Comparison of ENCODE assay signal across 8 mouse cellular contexts in the genomic region with DNA sequence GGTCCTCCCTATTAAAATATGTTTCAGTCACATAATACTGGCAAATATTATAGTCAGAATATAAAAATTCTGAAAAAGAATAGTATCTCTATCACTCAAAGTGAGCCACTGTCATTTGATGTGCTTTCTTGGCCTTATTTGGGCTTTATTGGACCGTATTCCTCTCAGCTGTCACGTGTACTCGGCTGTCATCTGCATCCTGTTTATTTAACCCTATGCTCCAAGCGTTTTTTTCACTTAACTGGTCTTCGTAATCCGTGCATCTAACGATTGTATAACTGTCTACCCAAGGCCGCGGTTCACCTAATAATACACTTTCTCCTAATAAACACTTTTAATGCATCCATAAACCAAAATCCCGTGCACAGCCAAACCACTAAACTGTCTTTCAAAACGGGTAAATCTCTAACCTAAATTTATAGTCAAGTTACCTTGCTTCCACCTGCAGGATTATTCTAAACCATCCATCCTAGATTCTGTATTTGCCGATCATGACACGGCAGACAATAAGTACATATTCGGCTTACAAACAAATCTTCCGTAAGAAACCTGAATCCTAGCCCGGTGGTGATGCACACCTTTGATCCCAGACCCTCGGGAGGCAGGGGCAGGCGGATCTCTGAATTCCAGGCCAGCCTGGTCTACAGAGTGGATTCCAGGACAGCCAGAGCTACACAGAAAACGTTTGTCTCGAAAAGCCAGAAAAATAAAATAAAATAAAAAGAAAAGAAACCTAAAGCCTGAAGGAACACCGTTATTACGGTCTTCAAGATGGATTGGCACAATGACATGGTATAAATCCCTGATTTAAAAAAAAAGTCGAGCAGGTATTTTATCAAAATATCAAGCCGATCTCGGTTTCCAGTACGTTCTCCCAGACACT. TPM values are rescaled to one million over a fixed set of nuclear protein-coding genes. Genes with fewer than 3 reads are reported as not detected.
DNase-seq lines count a peak whose midpoint lies in the region; ATAC-seq and TF ChIP-seq lines count a peak whose summit lies in the region.

No protein-coding gene starts in this region.

- peak overlapping the region; percentile 56 for H3K4me2 ChIP-seq in hindbrain, embryonic 11.5 days (replicated peaks; ENCODE audit: low read depth, low read length)
- H3K4me2 ChIP-seq in liver, embryonic 16.5 days (ENCODE audit: low read depth, low read length) = peak overlapping the region; percentile 80

- no peaks in the 10 kb centered on the region for H3K36me3 ChIP-seq in hindbrain, embryonic 11.5 days (ENCODE audit: control insufficient read depth, insufficient read depth, low read length)
- no peaks in the 10 kb centered on the region for H3K36me3 ChIP-seq in liver, embryonic 16.5 days (ENCODE audit: control insufficient read depth, insufficient read depth)

- 47% methylated on average over 26 of the region's 26 CpGs for whole genome bisulfite sequencing in hindbrain, embryonic 11.5 days
- 21% methylated on average over 26 of the region's 26 CpGs for whole genome bisulfite sequencing in liver, embryonic 16.5 days (ENCODE audit: insufficient replicate concordance)

- intact Hi-C loops in gastrocnemius, adult 2 months (cut with DNase I) = no loop called here
- intact Hi-C loops in gastrocnemius, postnatal 36 days (cut with DNase I) = no loop called here

- no peaks in the 10 kb centered on the region for H3K27me3 ChIP-seq in hindbrain, embryonic 11.5 days (ENCODE audit: control insufficient read depth, insufficient read depth, low read length)
- no peaks in the 10 kb centered on the region for H3K27me3 ChIP-seq in liver, embryonic 16.5 days (ENCODE audit: control insufficient read depth, insufficient read depth, low read depth, low read length)

- ATAC-seq in hindbrain, embryonic 11.5 days (ENCODE audit: low FRiP score) = no peak
- no peak for ATAC-seq in liver, embryonic 16.5 days (ENCODE audit: low read depth)
- ATAC-seq in granulocyte monocyte progenitor cell, adult 5-6 weeks (replicated peaks; ENCODE audit: poor library complexity, severe bottlenecking) = no peak

- peak overlapping the region; percentile 91 for H3K27ac ChIP-seq in gastrocnemius, adult 2 months
- peak overlapping the region; percentile 92 for H3K27ac ChIP-seq in hindbrain, embryonic 11.5 days (ENCODE audit: low read depth, low read length)
- no peak overlapping the region; the same call in 1 of the 2 replicates for H3K27ac ChIP-seq in liver, embryonic 16.5 days (ENCODE audit: low read length)

- peak overlapping the region; percentile 90 for H3K4me3 ChIP-seq in gastrocnemius, adult 2 months
- peak overlapping the region; percentile 67 for H3K4me3 ChIP-seq in hindbrain, embryonic 11.5 days (ENCODE audit: low read depth, low read length)
- H3K4me3 ChIP-seq in liver, embryonic 16.5 days (ENCODE audit: low read depth, low read length) = peak overlapping the region; percentile 88

- H3K9me3 ChIP-seq in hindbrain, embryonic 11.5 days (ENCODE audit: control insufficient read depth, low read length) = no peaks in the 10 kb centered on the region
- H3K9me3 ChIP-seq in liver, embryonic 16.5 days (replicated peaks; ENCODE audit: control insufficient read depth, low read length) = no peaks in the 10 kb centered on the region

- peak overlapping the region; percentile 76 for H3K9ac ChIP-seq in hindbrain, embryonic 11.5 days (ENCODE audit: low read depth, low read length)
- H3K9ac ChIP-seq in liver, embryonic 16.5 days (ENCODE audit: low read depth, low read length) = peak overlapping the region; percentile 95

- no peak for TF ChIP-seq CTCF in gastrocnemius, adult 2 months (IDR thresholded peaks at IDR 0.05)

- H3K4me1 ChIP-seq in hindbrain, embryonic 11.5 days (replicated peaks; ENCODE audit: control insufficient read depth, insufficient read depth, low read length) = no peaks in the 10 kb centered on the region
- H3K4me1 ChIP-seq in liver, embryonic 16.5 days (ENCODE audit: control insufficient read depth, low read depth, low read length) = peaks cover 14% of the 10 kb centered on the region

- no peak for DNase-seq in gastrocnemius, adult 2 months
- no peak for DNase-seq in gastrocnemius, postnatal 36 days
- peak; percentile 50 for DNase-seq in brain, adult 2 months (ENCODE audit: low read depth, low spot score)
- peak; percentile 14 for DNase-seq in hindbrain, embryonic 11.5 days (ENCODE audit: low spot score)
- peak; percentile 22 for DNase-seq in skeletal muscle tissue, adult 2 months (ENCODE audit: low read depth, low spot score)
- no peak for DNase-seq in urinary bladder, postnatal 4 days (ENCODE audit: low spot score in 2 of 2)

RNA-seq across cellular contexts. Expression of gene Ate1, which starts 1.7 kb away (rescaled TPM):
- 10 to 100 TPM; 36.0 to 36.6 TPM for total RNA-seq in gastrocnemius, adult 2 months (2021)
- 10 to 100 TPM; 29.9 to 31.5 TPM for total RNA-seq in gastrocnemius, postnatal 36 days (2021)
- 53.0 and 76.1 TPM in 2 replicates for polyA plus RNA-seq in hindbrain, embryonic 11.5 days (2014; fragmentation: Nextera tagmentation; extraction: Ambion mirVana)
- 19.2 and 19.4 TPM in 2 replicates for polyA plus RNA-seq in liver, embryonic 16.5 days (2015; fragmentation: Nextera tagmentation; extraction: Ambion mirVana)
- total RNA-seq in granulocyte monocyte progenitor cell, adult 5-6 weeks (2014; fragmentation: Nextera tagmentation) = 13.2 and 41.4 TPM in 2 replicates
- 46.0 and 64.1 TPM in 2 replicates for total RNA-seq in granulocyte monocyte progenitor cell, adult 5-6 weeks (2017)

RNA-seq across cellular contexts. Expression of gene Nsmce4a, which starts 54.5 kb away (rescaled TPM):
- total RNA-seq in gastrocnemius, adult 2 months (2021) = 10 to 100 TPM; 28.6 to 33.8 TPM
- total RNA-seq in gastrocnemius, postnatal 36 days (2021) = 10 to 100 TPM; 24.8 to 27.0 TPM
- polyA plus RNA-seq in hindbrain, embryonic 11.5 days (2014; fragmentation: Nextera tagmentation; extraction: Ambion mirVana) = 197 and 198 TPM in 2 replicates
- polyA plus RNA-seq in liver, embryonic 16.5 days (2015; fragmentation: Nextera tagmentation; extraction: Ambion mirVana) = 71.7 and 77.4 TPM in 2 replicates
- 121 and 125 TPM in 2 replicates for total RNA-seq in granulocyte monocyte progenitor cell, adult 5-6 weeks (2014; fragmentation: Nextera tagmentation)
- total RNA-seq in granulocyte monocyte progenitor cell, adult 5-6 weeks (2017) = 204 and 256 TPM in 2 replicates

RNA-seq across cellular contexts. Expression of gene Tacc2, which starts 58.8 kb away (rescaled TPM):
- 100 to 1,000 TPM; 515 to 576 TPM for total RNA-seq in gastrocnemius, adult 2 months (2021)
- 100 to 1,000 TPM; 495 to 686 TPM for total RNA-seq in gastrocnemius, postnatal 36 days (2021)
- 45.1 and 46.8 TPM in 2 replicates for polyA plus RNA-seq in hindbrain, embryonic 11.5 days (2014; fragmentation: Nextera tagmentation; extraction: Ambion mirVana)
- 2.2 and 3.3 TPM in 2 replicates for polyA plus RNA-seq in liver, embryonic 16.5 days (2015; fragmentation: Nextera tagmentation; extraction: Ambion mirVana)
- 10.9 and 22.5 TPM in 2 replicates for total RNA-seq in granulocyte monocyte progenitor cell, adult 5-6 weeks (2014; fragmentation: Nextera tagmentation)
- 3.7 and 6.2 TPM in 2 replicates for total RNA-seq in granulocyte monocyte progenitor cell, adult 5-6 weeks (2017)

Comparison
In these comparisons a context has a peak if more than half of its experiments do, and no peak if none do; other contexts are left out.
1. DNase-seq: peak in brain, adult 2 months (single experiment), hindbrain, embryonic 11.5 days (single experiment) and skeletal muscle tissue, adult 2 months (single experiment); none in gastrocnemius, adult 2 months (single experiment), gastrocnemius, postnatal 36 days (0 of 2) and urinary bladder, postnatal 4 days (0 of 2).
2. RNA of gene Tacc2, which starts 58.8 kb away (total RNA-seq): 495 to 686 TPM in gastrocnemius, postnatal 36 days and 515 to 576 TPM in gastrocnemius, adult 2 months; 3.7 to 22.5 TPM in granulocyte monocyte progenitor cell, adult 5-6 weeks; every median in the first group is over 10 times any median in the second.
3. Peak in every context shown above with its lines, with median percentiles within 50 percentile points of each other: H3K4me3 ChIP-seq.